21 mouse cellular contexts compared by ENCODE assay signal in the genomic region with DNA sequence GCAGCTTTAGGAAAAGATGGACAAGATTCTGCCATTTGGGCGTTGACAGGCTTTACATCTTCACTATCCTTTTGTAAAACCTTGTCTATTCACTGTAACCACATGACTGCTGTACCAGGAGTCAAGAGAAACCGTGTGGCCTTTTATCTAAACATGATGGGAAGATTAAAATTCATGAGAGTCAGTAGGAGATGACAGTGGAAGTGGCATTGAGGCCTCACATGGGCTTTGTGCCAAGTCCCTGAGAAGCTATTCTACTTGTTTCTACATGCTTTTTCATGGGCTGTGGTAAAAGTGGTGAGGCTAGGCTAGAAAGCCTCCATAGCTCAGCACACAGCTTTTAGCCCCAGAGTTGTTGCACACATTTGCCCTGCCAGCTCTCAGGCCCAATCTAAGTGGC. TPM values are rescaled to one million over a fixed set of nuclear protein-coding genes. Genes with fewer than 3 reads are reported as not detected.
A peak's percentile ranks its signal among the peaks of the same experiment; 100 is the strongest.
DNase-seq lines count a peak whose midpoint lies in the region; ATAC-seq and TF ChIP-seq lines count a peak whose summit lies in the region.
"Had no signal": no experiment of that assay in that cellular context is flagged by ENCODE, and none has a peak within 500 bp of the region (broad histone marks: within the 10 kb centered on the region; RNA-seq: fewer than 3 reads in every experiment).

No protein-coding gene starts in this region.

- H3K4me3 ChIP-seq in forebrain, embryonic 14.5 days (ENCODE audit: low read depth, low read length), result no peak overlapping the region
- no peak overlapping the region for H3K4me3 ChIP-seq in forebrain, embryonic 15.5 days
- H3K4me3 ChIP-seq: embryonic facial prominence, embryonic 13.5 days; forebrain, embryonic 13.5 days had no signal

- peak; percentile 31 for DNase-seq in forebrain, embryonic 14.5 days (ENCODE audit: low spot score)
- DNase-seq in 416B (ENCODE audit: low read depth), result peak; percentile 14
- peak; percentile 12 for DNase-seq in CD4-positive helper T cell, adult 2 months (ENCODE audit: low read depth, low spot score)
- peak; percentile 37 for DNase-seq in brain, embryonic 14.5 days (ENCODE audit: low read depth)
- no peak for DNase-seq in layer of hippocampus, postnatal 10 days (ENCODE audit: low spot score in 2 of 2)
- DNase-seq in gastrocnemius, adult 18-20 months (ENCODE audit: low spot score), result no peak
- DNase-seq: adrenal gland, adult 8-10 months; adrenal gland, postnatal 14 days; adrenal gland, postnatal 36 days; B cell, adult 2 months; cerebellum, adult 11 months; cerebellum, adult 18-20 months; cerebellum, adult 8-10 months; cerebellum, postnatal 10 days; cerebellum, postnatal 25 days; forebrain, postnatal 0 days had no signal

- H3K36me3 ChIP-seq in forebrain, embryonic 14.5 days (ENCODE audit: control insufficient read depth, insufficient read depth, low read length), result peaks cover 8% of the 10 kb centered on the region; the same call in 1 of the 2 replicates
- H3K36me3 ChIP-seq in forebrain, embryonic 15.5 days, result no peaks in the 10 kb centered on the region

- no peaks in the 10 kb centered on the region for H3K9me3 ChIP-seq in forebrain, embryonic 14.5 days (replicated peaks; ENCODE audit: control insufficient read depth, low read length)
- no peaks in the 10 kb centered on the region for H3K9me3 ChIP-seq in forebrain, embryonic 15.5 days
- H3K9me3 ChIP-seq: embryonic facial prominence, embryonic 13.5 days; forebrain, embryonic 13.5 days had no signal

- H3K4me2 ChIP-seq in forebrain, embryonic 14.5 days (ENCODE audit: low read length), result no peak overlapping the region
- no peak overlapping the region for H3K4me2 ChIP-seq in forebrain, embryonic 15.5 days (replicated peaks)
- H3K4me2 ChIP-seq: embryonic facial prominence, embryonic 13.5 days; forebrain, embryonic 13.5 days had no signal

- 47% methylated on average over 2 of the region's 2 CpGs for WGBS in forebrain, embryonic 14.5 days
- WGBS in forebrain, embryonic 15.5 days, result 49% methylated on average over 2 of the region's 2 CpGs

- no peak overlapping the region for H3K9ac ChIP-seq in forebrain, embryonic 14.5 days (ENCODE audit: low read length)
- H3K9ac ChIP-seq in forebrain, embryonic 15.5 days (replicated peaks), result no peak overlapping the region
- H3K9ac ChIP-seq: embryonic facial prominence, embryonic 13.5 days; forebrain, embryonic 13.5 days; forebrain, postnatal 0 days had no signal

- TF ChIP-seq POLR2A in brain, embryonic 14.5 days (IDR thresholded peaks at IDR 0.05; ENCODE audit: borderline replicate concordance, extremely low read depth, insufficient read depth, insufficient read length, poor library complexity, severe bottlenecking), result no peak

- no peaks in the 10 kb centered on the region for H3K4me1 ChIP-seq in forebrain, embryonic 14.5 days (ENCODE audit: control insufficient read depth, insufficient read depth, low read length)
- H3K4me1 ChIP-seq in forebrain, embryonic 15.5 days, result no peaks in the 10 kb centered on the region
- H3K4me1 ChIP-seq: embryonic facial prominence, embryonic 13.5 days; forebrain, embryonic 13.5 days had no signal

- no peak overlapping the region for H3K27ac ChIP-seq in forebrain, embryonic 14.5 days (ENCODE audit: low read depth, low read length)
- H3K27ac ChIP-seq in forebrain, embryonic 15.5 days (replicated peaks), result no peak overlapping the region
- H3K27ac ChIP-seq: embryonic facial prominence, embryonic 13.5 days; forebrain, embryonic 13.5 days had no signal

- no peak for ATAC-seq in forebrain, embryonic 14.5 days
- ATAC-seq in forebrain, embryonic 15.5 days (replicated peaks), result no peak
- ATAC-seq: activated CD4-positive, CD25-positive, alpha-beta regulatory T cell, adult 4 months; forebrain, embryonic 13.5 days; forebrain, postnatal 0 days; Patski had no signal

- no peaks in the 10 kb centered on the region for H3K27me3 ChIP-seq in forebrain, embryonic 14.5 days (replicated peaks; ENCODE audit: control insufficient read depth, insufficient read depth, low read length)
- H3K27me3 ChIP-seq in forebrain, embryonic 15.5 days, result no peaks in the 10 kb centered on the region
- H3K27me3 ChIP-seq: embryonic facial prominence, embryonic 13.5 days; forebrain, embryonic 13.5 days had no signal

- TF ChIP-seq CTCF in brain, embryonic 14.5 days (IDR thresholded peaks at IDR 0.05; ENCODE audit: borderline replicate concordance, extremely low read depth, insufficient read depth, insufficient read length), result no peak

RNA-seq across cellular contexts. Expression of a gene that starts 15.2 kb away (rescaled TPM):
- polyA plus RNA-seq in forebrain, embryonic 14.5 days (2014; fragmentation: Nextera tagmentation; extraction: Ambion mirVana), result 22.9 and 23.4 TPM in 2 replicates
- polyA plus RNA-seq in forebrain, embryonic 15.5 days (2015; fragmentation: Nextera tagmentation; extraction: Ambion mirVana), result 18.1 and 19.7 TPM in 2 replicates
- polyA plus RNA-seq in brain, embryonic 14.5 days (2012; rRNA removed), result 15.1 and 16.0 TPM in 2 replicates
- 10 to 100 TPM; 45.4 to 51.6 TPM for total RNA-seq in layer of hippocampus, postnatal 10 days (2021)
- 10 to 100 TPM; 19.6 to 23.1 TPM for total RNA-seq in gastrocnemius, adult 18-20 months (2021)

RNA-seq across cellular contexts. Expression of a gene that starts 15.3 kb away (rescaled TPM):
- 29.8 and 35.2 TPM in 2 replicates for polyA plus RNA-seq in forebrain, embryonic 14.5 days (2014; fragmentation: Nextera tagmentation; extraction: Ambion mirVana)
- 36.3 and 40.1 TPM in 2 replicates for polyA plus RNA-seq in forebrain, embryonic 15.5 days (2015; fragmentation: Nextera tagmentation; extraction: Ambion mirVana)
- 35.3 and 47.8 TPM in 2 replicates for polyA plus RNA-seq in brain, embryonic 14.5 days (2012; rRNA removed)
- total RNA-seq in layer of hippocampus, postnatal 10 days (2021), result 10 to 100 TPM; 17.0 to 23.0 TPM
- 10 to 100 TPM; 13.4 to 16.7 TPM for total RNA-seq in gastrocnemius, adult 18-20 months (2021)

RNA-seq across cellular contexts. Expression of a gene that starts 20.7 kb away (rescaled TPM):
- polyA plus RNA-seq in forebrain, embryonic 14.5 days (2014; fragmentation: Nextera tagmentation; extraction: Ambion mirVana), result 67.9 and 68.4 TPM in 2 replicates
- 61.0 and 63.2 TPM in 2 replicates for polyA plus RNA-seq in forebrain, embryonic 15.5 days (2015; fragmentation: Nextera tagmentation; extraction: Ambion mirVana)
- polyA plus RNA-seq in brain, embryonic 14.5 days (2012; rRNA removed), result 50.5 and 53.4 TPM in 2 replicates
- total RNA-seq in layer of hippocampus, postnatal 10 days (2021), result 10 to 100 TPM; 35.3 to 36.3 TPM
- 1 to 10 TPM; 2.6 to 3.8 TPM for total RNA-seq in gastrocnemius, adult 18-20 months (2021)

RNA-seq across cellular contexts. Expression of a gene that starts 35.2 kb away (rescaled TPM):
- 6.8 and 7.8 TPM in 2 replicates for polyA plus RNA-seq in forebrain, embryonic 14.5 days (2014; fragmentation: Nextera tagmentation; extraction: Ambion mirVana)
- 6.9 and 7.0 TPM in 2 replicates for polyA plus RNA-seq in forebrain, embryonic 15.5 days (2015; fragmentation: Nextera tagmentation; extraction: Ambion mirVana)
- polyA plus RNA-seq in brain, embryonic 14.5 days (2012; rRNA removed), result 6.1 and 7.7 TPM in 2 replicates
- total RNA-seq in layer of hippocampus, postnatal 10 days (2021), result 1 to 10 TPM; 2.3 to 2.5 TPM
- 1 to 10 TPM; 1.9 to 3.8 TPM for total RNA-seq in gastrocnemius, adult 18-20 months (2021)

RNA-seq across cellular contexts. Expression of a gene that starts 35.3 kb away (rescaled TPM):
- 77.7 and 81.5 TPM in 2 replicates for polyA plus RNA-seq in forebrain, embryonic 14.5 days (2014; fragmentation: Nextera tagmentation; extraction: Ambion mirVana)
- polyA plus RNA-seq in forebrain, embryonic 15.5 days (2015; fragmentation: Nextera tagmentation; extraction: Ambion mirVana), result 68.4 and 69.0 TPM in 2 replicates
- polyA plus RNA-seq in brain, embryonic 14.5 days (2012; rRNA removed), result 52.8 and 63.4 TPM in 2 replicates
- total RNA-seq in layer of hippocampus, postnatal 10 days (2021), result 10 to 100 TPM; 51.9 to 54.7 TPM
- 10 to 100 TPM; 55.7 to 58.4 TPM for total RNA-seq in gastrocnemius, adult 18-20 months (2021)

Comparison
In these comparisons a context has a peak if more than half of its experiments do, and no peak if none do; other contexts are left out.
1. DNase-seq: peak in forebrain, embryonic 14.5 days (single experiment), 416B (single experiment), CD4-positive helper T cell, adult 2 months (single experiment) and brain, embryonic 14.5 days (single experiment); none in layer of hippocampus, postnatal 10 days (0 of 2) and gastrocnemius, adult 18-20 months (single experiment).